Mouse (Mus musculus) inflammation-experienced regulatory T-cells, adult 16 weeks (primary cell): ENCODE data around the gene Olfr125. TPM values are rescaled to one million over a fixed set of nuclear protein-coding genes. Genes with fewer than 3 reads are reported as not detected.

Experiments
- polyA plus RNA-seq: library from polyadenylated mRNA; unstranded; fragments of 100-300 nt; shearing (Covaris generic); gene quantifications from one replicate; pipeline ENCODE4 v1.2.1, GENCODE M21; 2017

Gene Olfr125
- polyA plus RNA-seq: not detected

GRCm38 (mm10) chr17:37832649-37833048, at the start of gene Olfr125:
TSS of gene Olfr125 (plus strand) at chr17:37832949.

GRCm38 (mm10) chr17:37793229-37793628, 39.5 kb upstream of the Olfr125 start, which contains the start of gene Olfr123:
TSS of gene Olfr123 (plus strand) at chr17:37793529.

GRCm38 (mm10) chr17:37799588-37799987, 33.2 kb upstream of the Olfr125 start, which contains the start of gene Olfr124:
TSS of gene Olfr124 (plus strand) at chr17:37799888.

GRCm38 (mm10) chr17:37847183-37847582, 14.4 kb downstream of the Olfr125 start, which contains the start of gene Olfr126:
TSS of gene Olfr126 (plus strand) at chr17:37847483.

Other genes starting within 250 kb of the Olfr125 start
- gene Olfr114, start 240.2 kb upstream of the Olfr125 start, polyA plus RNA-seq: not detected
- gene Olfr115, start 205.8 kb upstream of the Olfr125 start, polyA plus RNA-seq: not detected
- not detected for gene Olfr116, start 205.8 kb upstream of the Olfr125 start, polyA plus RNA-seq
- gene Olfr117, start 169.2 kb upstream of the Olfr125 start, polyA plus RNA-seq: not detected
- not detected for gene Olfr118, start 166.0 kb upstream of the Olfr125 start, polyA plus RNA-seq
- not detected for gene Olfr119, start 136.4 kb upstream of the Olfr125 start, polyA plus RNA-seq
- not detected for gene Olfr120, start 111.1 kb upstream of the Olfr125 start, polyA plus RNA-seq
- not detected for gene Olfr121, start 84.1 kb upstream of the Olfr125 start, polyA plus RNA-seq
- not detected for gene Olfr122, start 64.3 kb upstream of the Olfr125 start, polyA plus RNA-seq
- not detected for gene Olfr123, start 39.4 kb upstream of the Olfr125 start, polyA plus RNA-seq
- not detected for gene Olfr124, start 33.1 kb upstream of the Olfr125 start, polyA plus RNA-seq
- gene Olfr126, start 14.5 kb downstream of the Olfr125 start, polyA plus RNA-seq: not detected
- gene Olfr127, start 67.5 kb downstream of the Olfr125 start, polyA plus RNA-seq: not detected
- gene Olfr128, start 87.6 kb downstream of the Olfr125 start, polyA plus RNA-seq: not detected
- not detected for gene Olfr761, start 120.1 kb downstream of the Olfr125 start, polyA plus RNA-seq
- not detected for gene Olfr129, start 227.1 kb downstream of the Olfr125 start, polyA plus RNA-seq
- not detected for gene Olfr130, start 231.0 kb downstream of the Olfr125 start, polyA plus RNA-seq